Comparison of ENCODE assay signal across 20 mouse cellular contexts in genomic region chr2:5824685-5825084, GRCm38 (mm10). TPM values are rescaled to one million over a fixed set of nuclear protein-coding genes. Genes with fewer than 3 reads are reported as not detected.
DNase-seq lines count a peak whose midpoint lies in the region; ATAC-seq lines count a peak whose summit lies in the region.
"Had no signal": no experiment of that assay in that cellular context is flagged by ENCODE, and none has a peak within 500 bp of the region (broad histone marks: within the 10 kb centered on the region; RNA-seq: fewer than 3 reads in every experiment).

No protein-coding gene starts in this region.

- H3K27ac ChIP-seq in midbrain, embryonic 11.5 days (ENCODE audit: low read depth, low read length), result no peak overlapping the region
- no peak overlapping the region for H3K27ac ChIP-seq in midbrain, embryonic 10.5 days (replicated peaks)
- H3K27ac ChIP-seq: limb, embryonic 12.5 days; midbrain, embryonic 13.5 days; neural tube, embryonic 15.5 days had no signal

- H3K4me2 ChIP-seq in midbrain, embryonic 11.5 days, result no peak overlapping the region
- H3K4me2 ChIP-seq: heart, embryonic 11.5 days; limb, embryonic 12.5 days; midbrain, embryonic 13.5 days; neural tube, embryonic 15.5 days had no signal

- no peak overlapping the region for H3K9ac ChIP-seq in midbrain, embryonic 11.5 days (ENCODE audit: low read length)
- H3K9ac ChIP-seq: limb, embryonic 12.5 days; midbrain, embryonic 13.5 days; neural tube, embryonic 15.5 days had no signal

- no peaks in the 10 kb centered on the region for H3K9me3 ChIP-seq in midbrain, embryonic 11.5 days (ENCODE audit: control insufficient read depth, low read length)
- H3K9me3 ChIP-seq in midbrain, embryonic 10.5 days (replicated peaks), result no peaks in the 10 kb centered on the region
- H3K9me3 ChIP-seq: limb, embryonic 12.5 days; midbrain, embryonic 13.5 days; neural tube, embryonic 15.5 days had no signal

- 87% methylated on average over 5 of the region's 5 CpGs for WGBS in midbrain, embryonic 11.5 days
- 91% methylated on average over 5 of the region's 5 CpGs for WGBS in midbrain, embryonic 10.5 days

- ATAC-seq in midbrain, embryonic 11.5 days (ENCODE audit: low FRiP score), result no peak
- ATAC-seq in megakaryocyte, adult 5-6 weeks (ENCODE audit: poor library complexity, severe bottlenecking), result peak; percentile 91
- ATAC-seq: CD4-positive, CD25-positive, alpha-beta regulatory T cell, adult 4 months; hindbrain, embryonic 16.5 days; midbrain, embryonic 13.5 days had no signal

- no peaks in the 10 kb centered on the region for H3K27me3 ChIP-seq in midbrain, embryonic 11.5 days (ENCODE audit: control insufficient read depth, insufficient read depth, low read length)
- H3K27me3 ChIP-seq in midbrain, embryonic 10.5 days (ENCODE audit: low read depth, poor library complexity, severe bottlenecking), result no peaks in the 10 kb centered on the region
- H3K27me3 ChIP-seq: limb, embryonic 12.5 days; midbrain, embryonic 13.5 days; neural tube, embryonic 15.5 days had no signal

- peaks cover 13% of the 10 kb centered on the region; the same call in 1 of the 2 replicates for H3K36me3 ChIP-seq in midbrain, embryonic 11.5 days (ENCODE audit: control insufficient read depth, insufficient read depth, low read length)
- peaks cover 81% of the 10 kb centered on the region for H3K36me3 ChIP-seq in midbrain, embryonic 10.5 days

- no peak overlapping the region for H3K4me3 ChIP-seq in midbrain, embryonic 11.5 days (ENCODE audit: low read depth, low read length)
- H3K4me3 ChIP-seq in midbrain, embryonic 10.5 days, result no peak overlapping the region
- H3K4me3 ChIP-seq: limb, embryonic 12.5 days; midbrain, embryonic 13.5 days; myocyte; neural tube, embryonic 15.5 days had no signal

- no peaks in the 10 kb centered on the region for H3K4me1 ChIP-seq in midbrain, embryonic 11.5 days (ENCODE audit: control insufficient read depth, insufficient read depth, low read length)
- H3K4me1 ChIP-seq in midbrain, embryonic 10.5 days, result no peaks in the 10 kb centered on the region
- H3K4me1 ChIP-seq: limb, embryonic 12.5 days; midbrain, embryonic 13.5 days; neural tube, embryonic 15.5 days had no signal

- DNase-seq in midbrain, embryonic 11.5 days (ENCODE audit: low spot score, missing footprints), result peak; percentile 35
- no peak for DNase-seq in midbrain, embryonic 10.5 days (ENCODE audit: low spot score)
- peak; percentile 19 for DNase-seq in NIH3T3 (ENCODE audit: low read depth)
- no peak for DNase-seq in testis, postnatal 14 days (ENCODE audit: low spot score)
- no peak for DNase-seq in embryo, embryonic 9.5 days (ENCODE audit: extremely low spot score)
- no peak for DNase-seq in kidney, adult 9 months
- DNase-seq: cerebellum, adult 11-12 months; gastrocnemius, postnatal 36 days; kidney, adult 11 months; kidney, postnatal 10 days; thymus, adult 2 months had no signal

RNA-seq across cellular contexts. Expression of gene Nudt5, which starts 20.1 kb away (rescaled TPM):
- polyA plus RNA-seq in midbrain, embryonic 11.5 days (2014; fragmentation: Nextera tagmentation; extraction: Ambion mirVana), result 89.7 and 95.4 TPM in 2 replicates
- 99.1 and 123 TPM in 2 replicates for polyA plus RNA-seq in midbrain, embryonic 10.5 days (2016; fragmentation: Nextera tagmentation; extraction: Ambion mirVana)
- 29.2 and 33.5 TPM in 2 replicates for total RNA-seq in megakaryocyte, adult 5-6 weeks (2015)
- total RNA-seq in megakaryocyte, adult 5-6 weeks (2017), result 25.1 and 31.2 TPM in 2 replicates

RNA-seq across cellular contexts. Expression of gene Cdc123, which starts 20.3 kb away (rescaled TPM):
- 287 and 341 TPM in 2 replicates for polyA plus RNA-seq in midbrain, embryonic 11.5 days (2014; fragmentation: Nextera tagmentation; extraction: Ambion mirVana)
- polyA plus RNA-seq in midbrain, embryonic 10.5 days (2016; fragmentation: Nextera tagmentation; extraction: Ambion mirVana), result 418 and 428 TPM in 2 replicates
- 91.2 and 110 TPM in 2 replicates for total RNA-seq in megakaryocyte, adult 5-6 weeks (2015)
- total RNA-seq in megakaryocyte, adult 5-6 weeks (2017), result 80.7 and 85.0 TPM in 2 replicates

RNA-seq across cellular contexts. Expression of gene Gm13199, which starts 38.0 kb away (rescaled TPM):
- polyA plus RNA-seq in midbrain, embryonic 11.5 days (2014; fragmentation: Nextera tagmentation; extraction: Ambion mirVana), result 2.2 and 2.5 TPM in 2 replicates
- 2.2 and 2.3 TPM in 2 replicates for polyA plus RNA-seq in midbrain, embryonic 10.5 days (2016; fragmentation: Nextera tagmentation; extraction: Ambion mirVana)
- 0.51 TPM in 1 of 2 replicates, not detected in the other for total RNA-seq in megakaryocyte, adult 5-6 weeks (2015)
- total RNA-seq in megakaryocyte, adult 5-6 weeks (2017), result not detected in 2 replicates
- total RNA-seq: gastrocnemius, postnatal 36 days; heart, postnatal 14 days had no signal

Comparison
In these comparisons a context has a peak if more than half of its experiments do, and no peak if none do; other contexts are left out.
1. DNase-seq: peak in midbrain, embryonic 11.5 days (single experiment) and NIH3T3 (single experiment); none in midbrain, embryonic 10.5 days (single experiment), testis, postnatal 14 days (single experiment), embryo, embryonic 9.5 days (single experiment) and kidney, adult 9 months (single experiment).